ENCODE assay signal across 9 mouse cellular contexts in genomic region chr10:80055364-80055763, GRCm38 (mm10). TPM values are rescaled to one million over a fixed set of nuclear protein-coding genes. Genes with fewer than 3 reads are reported as not detected.
DNase-seq lines count a peak whose midpoint lies in the region; ATAC-seq and TF ChIP-seq lines count a peak whose summit lies in the region.
"Had no signal": no experiment of that assay in that cellular context is flagged by ENCODE, and none has a peak within 500 bp of the region (broad histone marks: within the 10 kb centered on the region; RNA-seq: fewer than 3 reads in every experiment).

No protein-coding gene starts in this region.

- TF ChIP-seq CTCF in cerebellum, adult 2 months (IDR thresholded peaks at IDR 0.05; ENCODE audit: borderline replicate concordance, insufficient read depth, low read depth, low read length): no peak

- no peaks in the 10 kb centered on the region for H3K27me3 ChIP-seq in cerebellum, adult 2 months (ENCODE audit: control insufficient read depth, insufficient read depth, low read length)
- no peaks in the 10 kb centered on the region for H3K27me3 ChIP-seq in megakaryocyte, embryonic 14.5 days (replicated peaks)
- no peaks in the 10 kb centered on the region for H3K27me3 ChIP-seq in limb, embryonic 15.5 days
- H3K27me3 ChIP-seq in stomach, embryonic 15.5 days (replicated peaks): no peaks in the 10 kb centered on the region

- H3K9ac ChIP-seq in limb, embryonic 15.5 days: no peak overlapping the region
- H3K9ac ChIP-seq in stomach, embryonic 15.5 days: no peak overlapping the region

- no peak for TF ChIP-seq POLR2A in cerebellum, adult 2 months (IDR thresholded peaks at IDR 0.05; ENCODE audit: borderline replicate concordance, insufficient read depth, low read length)

- intact Hi-C loops in gastrocnemius, postnatal 36 days (cut with DNase I): no loop called here

- peak overlapping the region; percentile 96 for H3K4me3 ChIP-seq in cerebellum, adult 2 months (replicated peaks; ENCODE audit: insufficient read depth, low read depth, low read length)
- peak overlapping the region; percentile 97 for H3K4me3 ChIP-seq in megakaryocyte, embryonic 14.5 days (replicated peaks)
- peak overlapping the region; percentile 89 for H3K4me3 ChIP-seq in limb, embryonic 15.5 days
- H3K4me3 ChIP-seq in stomach, embryonic 15.5 days (replicated peaks): peak overlapping the region; percentile 81

- peaks cover 64% of the 10 kb centered on the region for H3K36me3 ChIP-seq in megakaryocyte, embryonic 14.5 days (replicated peaks; ENCODE audit: low read length)
- peaks cover 47% of the 10 kb centered on the region for H3K36me3 ChIP-seq in limb, embryonic 15.5 days
- peaks cover 29% of the 10 kb centered on the region for H3K36me3 ChIP-seq in stomach, embryonic 15.5 days

- H3K27ac ChIP-seq in cerebellum, adult 2 months (ENCODE audit: insufficient read depth, low read length): no peak overlapping the region
- H3K27ac ChIP-seq in limb, embryonic 15.5 days: no peak overlapping the region
- H3K27ac ChIP-seq in stomach, embryonic 15.5 days: peak overlapping the region; percentile 18

- peak overlapping the region; percentile 73 for H3K4me2 ChIP-seq in limb, embryonic 15.5 days
- peak overlapping the region; percentile 77 for H3K4me2 ChIP-seq in stomach, embryonic 15.5 days

- no peak for DNase-seq in cerebellum, adult 2 months
- DNase-seq in cerebellum, postnatal 36 days: no peak
- no peak for DNase-seq in gastrocnemius, postnatal 36 days
- DNase-seq: adrenal gland, postnatal 14 days had no signal

- ATAC-seq in megakaryocyte, adult 5-6 weeks (ENCODE audit: poor library complexity, severe bottlenecking): no peak
- no peak for ATAC-seq in limb, embryonic 15.5 days (ENCODE audit: insufficient number of reproducible peaks, low FRiP score, low TSS enrichment, low read depth)
- no peak for ATAC-seq in stomach, embryonic 15.5 days (ENCODE audit: insufficient read depth, low FRiP score, low read depth)
- no peak for ATAC-seq in erythroid progenitor cell, adult 5-6 weeks (replicated peaks; ENCODE audit: low FRiP score, poor library complexity, severe bottlenecking)

- H3K4me1 ChIP-seq in cerebellum, adult 2 months (ENCODE audit: control insufficient read depth, insufficient read depth, low read length): peaks cover 16% of the 10 kb centered on the region; the same call in 1 of the 2 replicates
- H3K4me1 ChIP-seq in megakaryocyte, embryonic 14.5 days: peaks cover 80% of the 10 kb centered on the region
- H3K4me1 ChIP-seq in limb, embryonic 15.5 days: peaks cover 28% of the 10 kb centered on the region
- peaks cover 28% of the 10 kb centered on the region for H3K4me1 ChIP-seq in stomach, embryonic 15.5 days

- no peaks in the 10 kb centered on the region for H3K9me3 ChIP-seq in megakaryocyte, embryonic 14.5 days
- no peaks in the 10 kb centered on the region for H3K9me3 ChIP-seq in limb, embryonic 15.5 days
- H3K9me3 ChIP-seq in stomach, embryonic 15.5 days: no peaks in the 10 kb centered on the region

- 24% methylated on average over 5 of the region's 5 CpGs for WGBS in cerebellum, adult 2 months
- 78% methylated on average over 5 of the region's 5 CpGs for WGBS in limb, embryonic 15.5 days
- WGBS in stomach, embryonic 15.5 days: 70% methylated on average over 5 of the region's 5 CpGs

RNA-seq across cellular contexts. Expression of gene Gpx4, which starts 8.4 kb away (rescaled TPM):
- 888 and 964 TPM in 2 replicates for polyA plus RNA-seq in cerebellum, adult 2 months (2012; rRNA removed)
- polyA plus RNA-seq in megakaryocyte, embryonic 14.5 days (2012; ENCODE audit: insufficient read depth, low replicate concordance): 3,942 and 9,172 TPM in 2 replicates
- total RNA-seq in megakaryocyte, adult 5-6 weeks (2015): 259 and 303 TPM in 2 replicates
- total RNA-seq in megakaryocyte, adult 5-6 weeks (2017): 375 and 378 TPM in 2 replicates
- polyA plus RNA-seq in limb, embryonic 15.5 days (2015; fragmentation: Nextera tagmentation; extraction: Ambion mirVana): 432 and 471 TPM in 2 replicates
- 500 and 567 TPM in 2 replicates for polyA plus RNA-seq in stomach, embryonic 15.5 days (2015; fragmentation: Nextera tagmentation; extraction: Ambion mirVana)
- total RNA-seq in erythroid progenitor cell, adult 5-6 weeks (2015; ENCODE audit: low replicate concordance): 371 and 490 TPM in 2 replicates
- 239 and 372 TPM in 2 replicates for total RNA-seq in erythroid progenitor cell, adult 5-6 weeks (2017; ENCODE audit: low replicate concordance)
- 100 to 1,000 TPM; 500 to 536 TPM for total RNA-seq in gastrocnemius, postnatal 36 days (2021)

RNA-seq across cellular contexts. Expression of gene Polr2e, which starts 15.8 kb away (rescaled TPM):
- 224 and 231 TPM in 2 replicates for polyA plus RNA-seq in cerebellum, adult 2 months (2012; rRNA removed)
- 147 and 260 TPM in 2 replicates for polyA plus RNA-seq in megakaryocyte, embryonic 14.5 days (2012; ENCODE audit: insufficient read depth, low replicate concordance)
- 70.2 and 70.7 TPM in 2 replicates for total RNA-seq in megakaryocyte, adult 5-6 weeks (2015)
- total RNA-seq in megakaryocyte, adult 5-6 weeks (2017): 58.4 and 69.2 TPM in 2 replicates
- 213 and 217 TPM in 2 replicates for polyA plus RNA-seq in limb, embryonic 15.5 days (2015; fragmentation: Nextera tagmentation; extraction: Ambion mirVana)
- 188 and 199 TPM in 2 replicates for polyA plus RNA-seq in stomach, embryonic 15.5 days (2015; fragmentation: Nextera tagmentation; extraction: Ambion mirVana)
- 18.4 and 20.5 TPM in 2 replicates for total RNA-seq in erythroid progenitor cell, adult 5-6 weeks (2015; ENCODE audit: low replicate concordance)
- total RNA-seq in erythroid progenitor cell, adult 5-6 weeks (2017; ENCODE audit: low replicate concordance): 14.6 and 28.4 TPM in 2 replicates
- 10 to 100 TPM; 36.0 to 42.5 TPM for total RNA-seq in gastrocnemius, postnatal 36 days (2021)

RNA-seq across cellular contexts. Expression of gene Arhgap45, which starts 38.9 kb away (rescaled TPM):
- polyA plus RNA-seq in cerebellum, adult 2 months (2012; rRNA removed): 2.2 and 2.7 TPM in 2 replicates
- polyA plus RNA-seq in megakaryocyte, embryonic 14.5 days (2012; ENCODE audit: insufficient read depth, low replicate concordance): 375 and 477 TPM in 2 replicates
- total RNA-seq in megakaryocyte, adult 5-6 weeks (2015): 135 and 140 TPM in 2 replicates
- total RNA-seq in megakaryocyte, adult 5-6 weeks (2017): 235 and 237 TPM in 2 replicates
- polyA plus RNA-seq in limb, embryonic 15.5 days (2015; fragmentation: Nextera tagmentation; extraction: Ambion mirVana): 5.3 and 6.4 TPM in 2 replicates
- 9.1 and 10.0 TPM in 2 replicates for polyA plus RNA-seq in stomach, embryonic 15.5 days (2015; fragmentation: Nextera tagmentation; extraction: Ambion mirVana)
- total RNA-seq in erythroid progenitor cell, adult 5-6 weeks (2015; ENCODE audit: low replicate concordance): 23.4 and 23.9 TPM in 2 replicates
- total RNA-seq in erythroid progenitor cell, adult 5-6 weeks (2017; ENCODE audit: low replicate concordance): 16.0 and 28.8 TPM in 2 replicates
- total RNA-seq in gastrocnemius, postnatal 36 days (2021): 1 to 10 TPM; 1.1 to 2.7 TPM

RNA-seq across cellular contexts. Expression of gene Sbno2, which starts 50.0 kb away (rescaled TPM):
- polyA plus RNA-seq in cerebellum, adult 2 months (2012; rRNA removed): 25.4 and 28.9 TPM in 2 replicates
- 151 and 347 TPM in 2 replicates for polyA plus RNA-seq in megakaryocyte, embryonic 14.5 days (2012; ENCODE audit: insufficient read depth, low replicate concordance)
- total RNA-seq in megakaryocyte, adult 5-6 weeks (2015): 32.4 and 33.0 TPM in 2 replicates
- 41.9 and 46.7 TPM in 2 replicates for total RNA-seq in megakaryocyte, adult 5-6 weeks (2017)
- 19.7 and 19.8 TPM in 2 replicates for polyA plus RNA-seq in limb, embryonic 15.5 days (2015; fragmentation: Nextera tagmentation; extraction: Ambion mirVana)
- polyA plus RNA-seq in stomach, embryonic 15.5 days (2015; fragmentation: Nextera tagmentation; extraction: Ambion mirVana): 14.8 and 15.9 TPM in 2 replicates
- total RNA-seq in erythroid progenitor cell, adult 5-6 weeks (2015; ENCODE audit: low replicate concordance): 19.5 and 21.8 TPM in 2 replicates
- total RNA-seq in erythroid progenitor cell, adult 5-6 weeks (2017; ENCODE audit: low replicate concordance): 34.3 and 36.1 TPM in 2 replicates
- total RNA-seq in gastrocnemius, postnatal 36 days (2021): 1 to 10 TPM; 4.5 to 7.3 TPM

RNA-seq across cellular contexts. Expression of gene Abca7, which starts 59.1 kb away (rescaled TPM):
- 31.1 and 32.4 TPM in 2 replicates for polyA plus RNA-seq in cerebellum, adult 2 months (2012; rRNA removed)
- 47.4 and 62.2 TPM in 2 replicates for polyA plus RNA-seq in megakaryocyte, embryonic 14.5 days (2012; ENCODE audit: insufficient read depth, low replicate concordance)
- total RNA-seq in megakaryocyte, adult 5-6 weeks (2015): 32.6 and 34.7 TPM in 2 replicates
- 33.6 and 37.4 TPM in 2 replicates for total RNA-seq in megakaryocyte, adult 5-6 weeks (2017)
- polyA plus RNA-seq in limb, embryonic 15.5 days (2015; fragmentation: Nextera tagmentation; extraction: Ambion mirVana): 3.3 and 3.4 TPM in 2 replicates
- polyA plus RNA-seq in stomach, embryonic 15.5 days (2015; fragmentation: Nextera tagmentation; extraction: Ambion mirVana): 4.2 and 4.8 TPM in 2 replicates
- 44.0 and 58.4 TPM in 2 replicates for total RNA-seq in erythroid progenitor cell, adult 5-6 weeks (2015; ENCODE audit: low replicate concordance)
- 58.6 and 71.8 TPM in 2 replicates for total RNA-seq in erythroid progenitor cell, adult 5-6 weeks (2017; ENCODE audit: low replicate concordance)
- total RNA-seq in gastrocnemius, postnatal 36 days (2021): 1 to 10 TPM; 5.4 to 5.8 TPM

Comparison
In these comparisons a context has a peak if more than half of its experiments do, and no peak if none do; other contexts are left out.
1. RNA of gene Arhgap45, which starts 38.9 kb away (polyA plus RNA-seq): 375 to 477 TPM in megakaryocyte, embryonic 14.5 days; 9.1 to 10.0 TPM in stomach, embryonic 15.5 days, 5.3 to 6.4 TPM in limb, embryonic 15.5 days and 2.2 to 2.7 TPM in cerebellum, adult 2 months; every median in the first group is over 10 times any median in the second.
2. Peak in every context shown above with its lines, with median percentiles within 50 percentile points of each other: H3K4me3 ChIP-seq.